Mouse (Mus musculus): ENCODE results near the gene Cltc. TPM values are rescaled to one million over a fixed set of nuclear protein-coding genes. Genes with fewer than 3 reads are reported as not detected.

The Cltc gene
- polyA plus RNA-seq, 1 experiment from 2014 or later: 135 TPM

- no peak overlapping the region for H3K9ac ChIP-seq
- no peak overlapping the region for H3K4me2 ChIP-seq (replicated peaks)
- ATAC-seq (ENCODE audit: insufficient number of reproducible peaks, insufficient read depth, low FRiP score, low TSS enrichment): no peak
- no peak overlapping the region for H3K4me3 ChIP-seq
- 72% methylated on average over 5 of the region's 5 CpGs for WGBS
- H3K27me3 ChIP-seq: no peaks in the 10 kb centered on the region
- no peaks in the 10 kb centered on the region for H3K9me3 ChIP-seq
- peaks cover 8% of the 10 kb centered on the region for H3K4me1 ChIP-seq
- no peak overlapping the region for H3K27ac ChIP-seq
- 0 out of 2 replicates have a peak, but pooled peaks cover 4% of the 10 kb centered on the region for H3K36me3 ChIP-seq
Observed at GRCm38 (mm10) chr11:86678957-86679356, 78.4 kb downstream of the Cltc start.

- H3K4me1 ChIP-seq: no peaks in the 10 kb centered on the region
- no peak for ATAC-seq (ENCODE audit: insufficient number of reproducible peaks, insufficient read depth, low FRiP score, low TSS enrichment)
- no peak overlapping the region for H3K27ac ChIP-seq
- H3K4me2 ChIP-seq (replicated peaks): no peak overlapping the region
- 0 out of 2 replicates have a peak, but pooled peaks cover 4% of the 10 kb centered on the region for H3K36me3 ChIP-seq
- no peaks in the 10 kb centered on the region for H3K27me3 ChIP-seq
- H3K9ac ChIP-seq: no peak overlapping the region
- no peak overlapping the region for H3K4me3 ChIP-seq
- WGBS: 83% methylated on average over 4 of the region's 4 CpGs
- no peaks in the 10 kb centered on the region for H3K9me3 ChIP-seq
Observed at GRCm38 (mm10) chr11:86675520-86675919, 81.8 kb downstream of the Cltc start.

GRCm38 (mm10) chr11:86672772-86673171 lies 84.6 kb downstream of the Cltc start:
- Histone ChIP-seq H3K4me2 (replicated peaks) (no peak overlapping the region), H3K36me3 (0 out of 2 replicates have a peak, but pooled peaks cover 4% of the 10 kb centered on the region), H3K9ac (no peak overlapping the region), H3K9me3 (no peaks in the 10 kb centered on the region), H3K27ac (no peak overlapping the region), H3K4me1 (no peaks in the 10 kb centered on the region), H3K4me3 (no peak overlapping the region), H3K27me3 (no peaks in the 10 kb centered on the region)
- 79% methylated on average over 3 of the region's 3 CpGs for WGBS
- ATAC-seq (ENCODE audit: insufficient number of reproducible peaks, insufficient read depth, low FRiP score, low TSS enrichment): no peak

GRCm38 (mm10) chr11:86671041-86671675 lies 86.2 kb downstream of the Cltc start:
- H3K4me2 ChIP-seq (replicated peaks): no peak overlapping the region
- H3K27me3 ChIP-seq: no peaks in the 10 kb centered on the region
- H3K9ac ChIP-seq: no peak overlapping the region
- H3K9me3 ChIP-seq: no peaks in the 10 kb centered on the region
- no peaks in the 10 kb centered on the region for H3K36me3 ChIP-seq
- H3K4me1 ChIP-seq: no peaks in the 10 kb centered on the region
- ATAC-seq (ENCODE audit: insufficient number of reproducible peaks, insufficient read depth, low FRiP score, low TSS enrichment): no peak
- no peak overlapping the region for H3K27ac ChIP-seq
- 81% methylated on average over 3 of the region's 3 CpGs for WGBS
- H3K4me3 ChIP-seq: no peak overlapping the region

GRCm38 (mm10) chr11:86668169-86668568 lies 89.2 kb downstream of the Cltc start:
- no peak overlapping the region for H3K4me2 ChIP-seq (replicated peaks)
- H3K27ac ChIP-seq: no peak overlapping the region
- WGBS: 91% methylated on average over 3 of the region's 3 CpGs
- no peaks in the 10 kb centered on the region for H3K9me3 ChIP-seq
- no peak overlapping the region for H3K9ac ChIP-seq
- H3K4me1 ChIP-seq: no peaks in the 10 kb centered on the region
- no peaks in the 10 kb centered on the region for H3K27me3 ChIP-seq
- ATAC-seq (ENCODE audit: insufficient number of reproducible peaks, insufficient read depth, low FRiP score, low TSS enrichment): no peak
- no peak overlapping the region for H3K4me3 ChIP-seq
- peaks cover 12% of the 10 kb centered on the region for H3K36me3 ChIP-seq

- H3K27ac ChIP-seq: no peak overlapping the region
- H3K4me1 ChIP-seq: no peaks in the 10 kb centered on the region
- ATAC-seq (ENCODE audit: insufficient number of reproducible peaks, insufficient read depth, low FRiP score, low TSS enrichment): no peak
- H3K4me3 ChIP-seq: no peak overlapping the region
- peaks cover 14% of the 10 kb centered on the region for H3K36me3 ChIP-seq
- no peak overlapping the region for H3K9ac ChIP-seq
- H3K27me3 ChIP-seq: no peaks in the 10 kb centered on the region
- 93% methylated on average over 2 of the region's 2 CpGs for WGBS
- H3K4me2 ChIP-seq (replicated peaks): no peak overlapping the region
- H3K9me3 ChIP-seq: no peaks in the 10 kb centered on the region
Observed at GRCm38 (mm10) chr11:86667553-86667952, 89.8 kb downstream of the Cltc start.

GRCm38 (mm10) chr11:86664406-86664805 lies 93.0 kb downstream of the Cltc start:
- Histone ChIP-seq H3K4me3 (no peak overlapping the region), H3K27ac (no peak overlapping the region), H3K27me3 (no peaks in the 10 kb centered on the region), H3K4me2 (replicated peaks) (no peak overlapping the region), H3K9me3 (no peaks in the 10 kb centered on the region), H3K36me3 (peaks cover 19% of the 10 kb centered on the region), H3K4me1 (no peaks in the 10 kb centered on the region), H3K9ac (no peak overlapping the region)
- WGBS: 86% methylated on average over 3 of the region's 3 CpGs
- no peak for ATAC-seq (ENCODE audit: insufficient number of reproducible peaks, insufficient read depth, low FRiP score, low TSS enrichment)

GRCm38 (mm10) chr11:86663977-86664376 lies 93.4 kb downstream of the Cltc start:
- no peak overlapping the region for H3K4me2 ChIP-seq (replicated peaks)
- no peak overlapping the region for H3K27ac ChIP-seq
- no peaks in the 10 kb centered on the region for H3K27me3 ChIP-seq
- ATAC-seq (ENCODE audit: insufficient number of reproducible peaks, insufficient read depth, low FRiP score, low TSS enrichment): no peak
- no peaks in the 10 kb centered on the region for H3K9me3 ChIP-seq
- no peak overlapping the region for H3K4me3 ChIP-seq
- H3K9ac ChIP-seq: no peak overlapping the region
- H3K4me1 ChIP-seq: no peaks in the 10 kb centered on the region
- peaks cover 19% of the 10 kb centered on the region for H3K36me3 ChIP-seq

- Histone ChIP-seq H3K4me1 (no peaks in the 10 kb centered on the region), H3K36me3 (peaks cover 19% of the 10 kb centered on the region), H3K4me3 (no peak overlapping the region), H3K27ac (no peak overlapping the region), H3K9me3 (no peaks in the 10 kb centered on the region), H3K27me3 (no peaks in the 10 kb centered on the region), H3K9ac (no peak overlapping the region), H3K4me2 (replicated peaks) (no peak overlapping the region)
- ATAC-seq (ENCODE audit: insufficient number of reproducible peaks, insufficient read depth, low FRiP score, low TSS enrichment): no peak
- WGBS: 92% methylated on average over 8 of the region's 8 CpGs
Observed at GRCm38 (mm10) chr11:86662986-86663895, 94.1 kb downstream of the Cltc start.

- H3K4me2 ChIP-seq (replicated peaks): no peak overlapping the region
- H3K27ac ChIP-seq: no peak overlapping the region
- H3K9ac ChIP-seq: no peak overlapping the region
- no peaks in the 10 kb centered on the region for H3K4me1 ChIP-seq
- peaks cover 6% of the 10 kb centered on the region for H3K36me3 ChIP-seq
- no peak overlapping the region for H3K4me3 ChIP-seq
- no peak for ATAC-seq (ENCODE audit: insufficient number of reproducible peaks, insufficient read depth, low FRiP score, low TSS enrichment)
- H3K9me3 ChIP-seq: no peaks in the 10 kb centered on the region
- no peaks in the 10 kb centered on the region for H3K27me3 ChIP-seq
Observed at GRCm38 (mm10) chr11:86657863-86658262, 99.5 kb downstream of the Cltc start.

- Histone ChIP-seq H3K9ac (no peak overlapping the region), H3K4me1 (no peaks in the 10 kb centered on the region), H3K27ac (no peak overlapping the region), H3K27me3 (no peaks in the 10 kb centered on the region), H3K4me2 (replicated peaks) (no peak overlapping the region), H3K4me3 (no peak overlapping the region), H3K36me3 (no peaks in the 10 kb centered on the region; the same call in 1 of the 2 replicates), H3K9me3 (no peaks in the 10 kb centered on the region)
- WGBS: 87% methylated on average over 4 of the region's 4 CpGs
- ATAC-seq (ENCODE audit: insufficient number of reproducible peaks, insufficient read depth, low FRiP score, low TSS enrichment): no peak
Observed at GRCm38 (mm10) chr11:86656849-86657567, 100.4 kb downstream of the Cltc start.

Data from embryonic facial prominence, embryonic 12.5 days (tissue).